Mouse (Mus musculus) bone marrow macrophage, adult 2 months (primary cell): Measurements from ENCODE around the gene Olfr71. TPM values are rescaled to one million over a fixed set of nuclear protein-coding genes. Genes with fewer than 3 reads are reported as not detected.

ENCODE experiments used
- H3K27ac ChIP-seq: 2 replicates; pipeline ENCODE4 v1.5.1; 2012; ENCODE audit warnings: low read depth, low read length; ENCODE audit not compliant: insufficient read depth
- H3K4me1 ChIP-seq: 2 replicates; pipeline ENCODE4 v1.6.1; 2012; ENCODE audit warnings: low read length; ENCODE audit not compliant: control insufficient read depth, insufficient read depth
- H3K4me3 ChIP-seq: 2 replicates; pipeline ENCODE4 v1.5.1; 2012; ENCODE audit warnings: mild to moderate bottlenecking, low read length, moderate library complexity; ENCODE audit not compliant: insufficient read depth
- CTCF ChIP-seq: IDR thresholded peaks from 2 replicates; pipeline ENCODE4 v1.5.1; 2012; ENCODE audit warnings: low read depth, mild to moderate bottlenecking, low read length, moderate library complexity
- POLR2A ChIP-seq: IDR thresholded peaks from 2 replicates; pipeline ENCODE4 v1.6.1; 2012; ENCODE audit warnings: mild to moderate bottlenecking, low read depth, low read length, borderline replicate concordance
- polyA plus RNA-seq: library from polyadenylated mRNA; stranded (reverse); fragments of >200 nt; gene quantifications from 2 replicates; pipeline ENCODE4 v1.2.4, GENCODE M21; 2012; ENCODE audit not compliant: missing spikeins, insufficient read depth, insufficient read length

The Olfr71 gene
- not detected in 2 replicates for polyA plus RNA-seq

- H3K27ac ChIP-seq, result no peak within 1 kb of the TSS
- no peak within 1 kb of the TSS for H3K4me3 ChIP-seq
- H3K4me1 ChIP-seq, result no peaks in the 10 kb centered on the region
- no peak for TF ChIP-seq CTCF
- TF ChIP-seq POLR2A, result no peak
Observed at GRCm38 (mm10) chr4:43709869-43710268, at the start of gene Olfr71. Olfr71 (minus strand) TSS chr4:43710255.

- no peak for TF ChIP-seq CTCF
- TF ChIP-seq POLR2A, result no peak
- peaks cover 22% of the 10 kb centered on the region for H3K4me1 ChIP-seq
- no peak overlapping the region for H3K4me3 ChIP-seq
- peak overlapping the region; percentile 91 for H3K27ac ChIP-seq
Observed at GRCm38 (mm10) chr4:43757213-43757612, 47.2 kb upstream of the Olfr71 start.

- no peak overlapping the region for H3K4me3 ChIP-seq
- H3K4me1 ChIP-seq, result no peaks in the 10 kb centered on the region
- no peak overlapping the region for H3K27ac ChIP-seq
- TF ChIP-seq POLR2A, result no peak
- TF ChIP-seq CTCF, result no peak
Observed at GRCm38 (mm10) chr4:43745187-43745586, 35.1 kb upstream of the Olfr71 start.

- Histone ChIP-seq H3K4me3 (no peak overlapping the region), H3K27ac (no peak overlapping the region), H3K4me1 (no peaks in the 10 kb centered on the region)
- TF ChIP-seq POLR2A (no peak), CTCF (no peak)
Observed at GRCm38 (mm10) chr4:43743099-43743498, 33.0 kb upstream of the Olfr71 start.

GRCm38 (mm10) chr4:43742637-43743036, 32.6 kb upstream of the Olfr71 start:
- H3K4me1 ChIP-seq, result no peaks in the 10 kb centered on the region
- H3K27ac ChIP-seq, result no peak overlapping the region
- TF ChIP-seq CTCF (no peak), POLR2A (no peak)
- no peak overlapping the region for H3K4me3 ChIP-seq

GRCm38 (mm10) chr4:43741526-43741925, 31.5 kb upstream of the Olfr71 start:
- Histone ChIP-seq H3K4me3 (no peak overlapping the region), H3K27ac (no peak overlapping the region), H3K4me1 (no peaks in the 10 kb centered on the region)
- no peak for TF ChIP-seq POLR2A
- TF ChIP-seq CTCF, result no peak

GRCm38 (mm10) chr4:43738989-43739674, 29.1 kb upstream of the Olfr71 start:
- Histone ChIP-seq H3K4me3 (no peak overlapping the region), H3K27ac (no peak overlapping the region), H3K4me1 (no peaks in the 10 kb centered on the region)
- TF ChIP-seq POLR2A (no peak), CTCF (no peak)

- no peak for TF ChIP-seq POLR2A
- TF ChIP-seq CTCF, result no peak
- H3K4me1 ChIP-seq, result no peaks in the 10 kb centered on the region
- no peak overlapping the region for H3K4me3 ChIP-seq
- no peak overlapping the region for H3K27ac ChIP-seq
Observed at GRCm38 (mm10) chr4:43737144-43737543, 27.1 kb upstream of the Olfr71 start.

- Histone ChIP-seq H3K27ac (no peak overlapping the region), H3K4me1 (no peaks in the 10 kb centered on the region), H3K4me3 (no peak overlapping the region)
- TF ChIP-seq POLR2A (no peak), CTCF (no peak)
Observed at GRCm38 (mm10) chr4:43733186-43733585, 23.1 kb upstream of the Olfr71 start.

GRCm38 (mm10) chr4:43732171-43732570, 22.1 kb upstream of the Olfr71 start:
- Histone ChIP-seq H3K4me3 (no peak overlapping the region), H3K27ac (no peak overlapping the region), H3K4me1 (no peaks in the 10 kb centered on the region)
- TF ChIP-seq CTCF (no peak), POLR2A (no peak)

GRCm38 (mm10) chr4:43730750-43731297, 20.8 kb upstream of the Olfr71 start:
- TF ChIP-seq POLR2A (no peak), CTCF (no peak)
- Histone ChIP-seq H3K27ac (no peak overlapping the region), H3K4me3 (no peak overlapping the region), H3K4me1 (no peaks in the 10 kb centered on the region)
